Mouse (Mus musculus): ENCODE measurements around the gene Nif3l1. TPM values are rescaled to one million over a fixed set of nuclear protein-coding genes. Genes with fewer than 3 reads are reported as not detected.

Nif3l1 gene
- polyA plus RNA-seq, 1 experiment from 2014 or later, result 52.2 TPM

GRCm38 (mm10) chr1:58447766-58448165 is 2.8 kb downstream of the Nif3l1 start:
- Histone ChIP-seq H3K36me3 (ENCODE audit: insufficient read depth, low read length) (peaks cover 23% of the 10 kb centered on the region), H3K9ac (replicated peaks; ENCODE audit: low read length) (no peak overlapping the region), H3K27me3 (ENCODE audit: insufficient read depth, low read length) (no peaks in the 10 kb centered on the region), H3K4me2 (replicated peaks; ENCODE audit: low read depth, low read length) (no peak overlapping the region), H3K9me3 (ENCODE audit: low read length) (no peaks in the 10 kb centered on the region), H3K4me1 (ENCODE audit: insufficient read depth, low read length) (peaks cover 14% of the 10 kb centered on the region; the same call in 1 of the 2 replicates), H3K4me3 (ENCODE audit: low read length) (no peak overlapping the region), H3K27ac (ENCODE audit: low read length) (no peak overlapping the region)
- no peak for ATAC-seq (ENCODE audit: low FRiP score, low TSS enrichment)
- 75% methylated on average over 7 of the region's 7 CpGs for WGBS

GRCm38 (mm10) chr1:58448396-58448795 is 3.4 kb downstream of the Nif3l1 start:
- no peak for ATAC-seq (ENCODE audit: low FRiP score, low TSS enrichment)
- WGBS, result 85% methylated on average over 7 of the region's 7 CpGs

GRCm38 (mm10) chr1:58454316-58454715 is 9.4 kb downstream of the Nif3l1 start:
- no peak overlapping the region for H3K4me2 ChIP-seq (replicated peaks; ENCODE audit: low read depth, low read length)
- WGBS, result 89% methylated on average over 6 of the region's 6 CpGs
- H3K27ac ChIP-seq (ENCODE audit: low read length), result no peak overlapping the region
- ATAC-seq (ENCODE audit: low FRiP score, low TSS enrichment), result no peak
- H3K36me3 ChIP-seq (ENCODE audit: insufficient read depth, low read length), result peaks cover 71% of the 10 kb centered on the region
- no peaks in the 10 kb centered on the region for H3K9me3 ChIP-seq (ENCODE audit: low read length)
- H3K4me3 ChIP-seq (ENCODE audit: low read length), result no peak overlapping the region
- no peaks in the 10 kb centered on the region for H3K27me3 ChIP-seq (ENCODE audit: insufficient read depth, low read length)
- H3K9ac ChIP-seq (replicated peaks; ENCODE audit: low read length), result no peak overlapping the region
- H3K4me1 ChIP-seq (ENCODE audit: insufficient read depth, low read length), result no peaks in the 10 kb centered on the region

More at GRCm38 (mm10) chr1:58448396-58448795, 3.4 kb downstream of the Nif3l1 start:
- no peaks in the 10 kb centered on the region for H3K27me3 ChIP-seq (ENCODE audit: insufficient read depth, low read length)
- H3K9ac ChIP-seq (replicated peaks; ENCODE audit: low read length), result no peak overlapping the region
- H3K36me3 ChIP-seq (ENCODE audit: insufficient read depth, low read length), result peaks cover 30% of the 10 kb centered on the region
- peaks cover 14% of the 10 kb centered on the region; the same call in 1 of the 2 replicates for H3K4me1 ChIP-seq (ENCODE audit: insufficient read depth, low read length)
- H3K4me3 ChIP-seq (ENCODE audit: low read length), result no peak overlapping the region
- H3K9me3 ChIP-seq (ENCODE audit: low read length), result no peaks in the 10 kb centered on the region
- H3K4me2 ChIP-seq (replicated peaks; ENCODE audit: low read depth, low read length), result no peak overlapping the region
- H3K27ac ChIP-seq (ENCODE audit: low read length), result no peak overlapping the region

GRCm38 (mm10) chr1:58458175-58458574 is 13.2 kb downstream of the Nif3l1 start:
- Histone ChIP-seq H3K27ac (ENCODE audit: low read length) (no peak overlapping the region), H3K9ac (replicated peaks; ENCODE audit: low read length) (no peak overlapping the region), H3K4me3 (ENCODE audit: low read length) (no peak overlapping the region), H3K4me2 (replicated peaks; ENCODE audit: low read depth, low read length) (no peak overlapping the region), H3K36me3 (ENCODE audit: insufficient read depth, low read length) (peaks cover 77% of the 10 kb centered on the region), H3K27me3 (ENCODE audit: insufficient read depth, low read length) (no peaks in the 10 kb centered on the region), H3K9me3 (ENCODE audit: low read length) (no peaks in the 10 kb centered on the region), H3K4me1 (ENCODE audit: insufficient read depth, low read length) (no peaks in the 10 kb centered on the region)
- WGBS, result 80% methylated on average over 5 of the region's 5 CpGs
- no peak for ATAC-seq (ENCODE audit: low FRiP score, low TSS enrichment)

GRCm38 (mm10) chr1:58458867-58459266 is 13.9 kb downstream of the Nif3l1 start:
- no peak overlapping the region for H3K4me3 ChIP-seq (ENCODE audit: low read length)
- H3K27ac ChIP-seq (ENCODE audit: low read length), result no peak overlapping the region
- H3K9me3 ChIP-seq (ENCODE audit: low read length), result no peaks in the 10 kb centered on the region
- ATAC-seq (ENCODE audit: low FRiP score, low TSS enrichment), result no peak
- H3K4me1 ChIP-seq (ENCODE audit: insufficient read depth, low read length), result no peaks in the 10 kb centered on the region
- peaks cover 70% of the 10 kb centered on the region for H3K36me3 ChIP-seq (ENCODE audit: insufficient read depth, low read length)
- no peaks in the 10 kb centered on the region for H3K27me3 ChIP-seq (ENCODE audit: insufficient read depth, low read length)
- no peak overlapping the region for H3K9ac ChIP-seq (replicated peaks; ENCODE audit: low read length)
- 72% methylated on average over 2 of the region's 2 CpGs for WGBS
- H3K4me2 ChIP-seq (replicated peaks; ENCODE audit: low read depth, low read length), result no peak overlapping the region

- ATAC-seq (ENCODE audit: low FRiP score, low TSS enrichment), result no peak
- no peak overlapping the region for H3K4me2 ChIP-seq (replicated peaks; ENCODE audit: low read depth, low read length)
- no peaks in the 10 kb centered on the region for H3K27me3 ChIP-seq (ENCODE audit: insufficient read depth, low read length)
- H3K9me3 ChIP-seq (ENCODE audit: low read length), result no peaks in the 10 kb centered on the region
- H3K9ac ChIP-seq (replicated peaks; ENCODE audit: low read length), result no peak overlapping the region
- 96% methylated on average over 3 of the region's 3 CpGs for WGBS
- peaks cover 70% of the 10 kb centered on the region for H3K36me3 ChIP-seq (ENCODE audit: insufficient read depth, low read length)
- H3K27ac ChIP-seq (ENCODE audit: low read length), result no peak overlapping the region
- H3K4me1 ChIP-seq (ENCODE audit: insufficient read depth, low read length), result no peaks in the 10 kb centered on the region
- H3K4me3 ChIP-seq (ENCODE audit: low read length), result no peak overlapping the region
These were observed 15.6 kb downstream of the Nif3l1 start for GRCm38 (mm10) chr1:58460566-58460965.

- no peaks in the 10 kb centered on the region for H3K4me1 ChIP-seq (ENCODE audit: insufficient read depth, low read length)
- H3K9ac ChIP-seq (replicated peaks; ENCODE audit: low read length), result no peak overlapping the region
- 66% methylated on average over 2 of the region's 2 CpGs for WGBS
- H3K36me3 ChIP-seq (ENCODE audit: insufficient read depth, low read length), result peaks cover 50% of the 10 kb centered on the region
- H3K27ac ChIP-seq (ENCODE audit: low read length), result no peak overlapping the region
- H3K4me2 ChIP-seq (replicated peaks; ENCODE audit: low read depth, low read length), result no peak overlapping the region
- no peak overlapping the region for H3K4me3 ChIP-seq (ENCODE audit: low read length)
- H3K27me3 ChIP-seq (ENCODE audit: insufficient read depth, low read length), result no peaks in the 10 kb centered on the region
- ATAC-seq (ENCODE audit: low FRiP score, low TSS enrichment), result no peak
- H3K9me3 ChIP-seq (ENCODE audit: low read length), result no peaks in the 10 kb centered on the region
These were observed 19.0 kb downstream of the Nif3l1 start for GRCm38 (mm10) chr1:58463935-58464334.

GRCm38 (mm10) chr1:58465042-58465441 is 20.1 kb downstream of the Nif3l1 start:
- 88% methylated on average over 4 of the region's 4 CpGs for WGBS
- no peak for ATAC-seq (ENCODE audit: low FRiP score, low TSS enrichment)
- peaks cover 54% of the 10 kb centered on the region for H3K36me3 ChIP-seq (ENCODE audit: insufficient read depth, low read length)

GRCm38 (mm10) chr1:58465561-58465960 is 20.6 kb downstream of the Nif3l1 start:
- Histone ChIP-seq H3K9ac (replicated peaks; ENCODE audit: low read length) (no peak overlapping the region), H3K27me3 (ENCODE audit: insufficient read depth, low read length) (no peaks in the 10 kb centered on the region), H3K4me3 (ENCODE audit: low read length) (no peak overlapping the region), H3K4me1 (ENCODE audit: insufficient read depth, low read length) (no peaks in the 10 kb centered on the region), H3K9me3 (ENCODE audit: low read length) (no peaks in the 10 kb centered on the region), H3K36me3 (ENCODE audit: insufficient read depth, low read length) (peaks cover 53% of the 10 kb centered on the region), H3K4me2 (replicated peaks; ENCODE audit: low read depth, low read length) (no peak overlapping the region), H3K27ac (ENCODE audit: low read length) (no peak overlapping the region)
- ATAC-seq (ENCODE audit: low FRiP score, low TSS enrichment), result no peak
- 94% methylated on average over 4 of the region's 4 CpGs for WGBS

More at GRCm38 (mm10) chr1:58465042-58465441, 20.1 kb downstream of the Nif3l1 start:
- no peak overlapping the region for H3K9ac ChIP-seq (replicated peaks; ENCODE audit: low read length)
- no peaks in the 10 kb centered on the region for H3K27me3 ChIP-seq (ENCODE audit: insufficient read depth, low read length)
- no peaks in the 10 kb centered on the region for H3K9me3 ChIP-seq (ENCODE audit: low read length)
- H3K4me3 ChIP-seq (ENCODE audit: low read length), result no peak overlapping the region
- no peak overlapping the region for H3K4me2 ChIP-seq (replicated peaks; ENCODE audit: low read depth, low read length)
- no peak overlapping the region for H3K27ac ChIP-seq (ENCODE audit: low read length)
- no peaks in the 10 kb centered on the region for H3K4me1 ChIP-seq (ENCODE audit: insufficient read depth, low read length)

GRCm38 (mm10) chr1:58475662-58476061 is 30.7 kb downstream of the Nif3l1 start:
- no peak overlapping the region for H3K4me3 ChIP-seq (ENCODE audit: low read length)
- no peaks in the 10 kb centered on the region for H3K27me3 ChIP-seq (ENCODE audit: insufficient read depth, low read length)
- peaks cover 52% of the 10 kb centered on the region for H3K36me3 ChIP-seq (ENCODE audit: insufficient read depth, low read length)
- no peak overlapping the region for H3K27ac ChIP-seq (ENCODE audit: low read length)
- no peaks in the 10 kb centered on the region for H3K9me3 ChIP-seq (ENCODE audit: low read length)
- no peak for ATAC-seq (ENCODE audit: low FRiP score, low TSS enrichment)
- H3K4me2 ChIP-seq (replicated peaks; ENCODE audit: low read depth, low read length), result no peak overlapping the region
- H3K4me1 ChIP-seq (ENCODE audit: insufficient read depth, low read length), result no peaks in the 10 kb centered on the region
- WGBS, result 95% methylated on average over 8 of the region's 8 CpGs
- H3K9ac ChIP-seq (replicated peaks; ENCODE audit: low read length), result no peak overlapping the region
